Mouse (Mus musculus) T-helper 1 cell (primary cell): ENCODE data around the gene Ago4.

ENCODE experiments used
- in situ Hi-C: fragments of 300-600 bp; cut with MboI, MseI; formaldehyde crosslinking; loops from one replicate; pipeline ENCODE4 v1.15.1; 2025; ENCODE audit warnings: high pct_unique_total_duplicates

Ago4 gene

GRCm38 (mm10) chr4:126526828-126527227, 6.4 kb downstream of the Ago4 start:
- in situ Hi-C loops = no loop called here

DNA sequence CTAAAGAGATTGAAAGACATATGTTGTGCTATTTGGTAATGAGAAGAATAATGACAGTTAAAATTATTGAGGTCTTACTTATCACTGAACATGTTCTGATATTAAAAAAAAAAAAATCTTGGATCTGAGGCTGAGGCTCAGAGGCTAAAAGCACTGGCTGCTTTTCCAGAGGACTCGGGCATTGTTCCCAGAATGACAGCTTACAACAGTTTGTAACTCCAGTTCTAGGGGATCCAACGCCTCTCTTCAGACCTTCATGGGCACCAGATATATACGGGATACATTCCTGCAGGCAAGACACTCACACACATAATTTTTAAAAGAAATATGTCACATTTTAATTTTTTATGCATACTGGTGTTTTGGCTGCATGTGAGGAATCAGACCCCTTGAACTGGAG, 7.1 kb downstream of the Ago4 start:
- in situ Hi-C loops = no loop called here

DNA sequence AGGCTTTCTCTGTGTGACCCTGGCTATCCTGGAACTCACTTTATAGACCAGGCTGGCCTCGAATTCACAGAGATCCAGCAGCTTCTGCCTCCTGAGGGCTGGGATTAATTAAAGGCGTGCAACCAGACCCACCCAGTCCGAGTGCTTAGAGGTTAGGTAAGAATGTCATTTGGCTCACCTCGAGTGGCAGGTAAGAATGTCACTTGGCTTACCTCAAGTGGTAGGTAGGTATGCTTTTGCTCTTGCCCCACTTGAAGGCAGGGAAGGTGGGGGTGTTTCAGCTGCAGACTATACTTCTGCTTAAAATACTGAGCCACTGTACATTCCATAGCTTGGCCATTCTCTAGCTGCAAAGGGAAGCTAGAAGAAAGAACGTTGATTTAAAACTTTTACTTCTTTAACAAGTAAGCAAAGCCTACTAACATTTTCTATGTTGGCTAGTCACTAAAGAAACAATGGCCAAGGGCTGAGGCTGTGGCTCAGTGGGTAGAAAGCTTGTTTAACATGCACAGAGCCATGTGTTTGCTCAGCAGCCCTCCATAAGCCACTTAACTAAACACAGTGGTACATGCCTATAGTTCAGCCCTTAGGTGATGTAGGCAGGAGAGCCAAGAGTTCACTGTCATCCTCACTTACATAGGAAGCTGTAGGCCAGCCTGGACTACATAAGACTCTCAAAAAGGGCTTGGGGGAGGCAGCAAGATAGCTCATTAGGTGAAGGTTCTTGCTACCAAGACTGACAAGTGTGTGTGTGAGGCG, 20.8 kb downstream of the Ago4 start:
- in situ Hi-C loops = no loop called here

GRCm38 (mm10) chr4:126511013-126511412, 22.3 kb downstream of the Ago4 start:
- in situ Hi-C loops = no loop called here

DNA sequence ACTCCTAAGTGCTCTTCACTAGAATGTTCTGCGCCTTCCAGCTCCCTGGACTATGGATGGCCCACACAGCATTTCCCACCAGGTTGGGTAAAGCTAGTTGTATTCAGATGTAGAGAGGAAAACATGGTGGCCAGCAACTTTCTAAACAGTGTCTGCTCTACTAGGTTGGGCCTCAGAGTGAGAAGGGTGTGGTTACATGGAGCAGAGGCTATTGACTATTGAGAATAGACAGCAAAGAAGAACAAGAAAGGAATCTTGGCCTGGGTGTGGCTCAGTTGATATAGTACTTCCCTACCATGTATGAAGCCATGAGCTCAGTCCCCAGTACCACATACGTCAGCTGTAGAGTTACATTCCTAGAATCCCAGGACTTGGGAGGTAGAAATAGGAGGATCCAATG, 24.2 kb downstream of the Ago4 start:
- in situ Hi-C loops = no loop called here

- in situ Hi-C loops = no loop called here
Measured at GRCm38 (mm10) chr4:126508110-126508899, 25.0 kb downstream of the Ago4 start.

GRCm38 (mm10) chr4:126502977-126503309, 30.3 kb downstream of the Ago4 start:
- in situ Hi-C loops = no loop called here

- in situ Hi-C loops = no loop called here
Measured at GRCm38 (mm10) chr4:126502141-126502976, 30.9 kb downstream of the Ago4 start.

DNA sequence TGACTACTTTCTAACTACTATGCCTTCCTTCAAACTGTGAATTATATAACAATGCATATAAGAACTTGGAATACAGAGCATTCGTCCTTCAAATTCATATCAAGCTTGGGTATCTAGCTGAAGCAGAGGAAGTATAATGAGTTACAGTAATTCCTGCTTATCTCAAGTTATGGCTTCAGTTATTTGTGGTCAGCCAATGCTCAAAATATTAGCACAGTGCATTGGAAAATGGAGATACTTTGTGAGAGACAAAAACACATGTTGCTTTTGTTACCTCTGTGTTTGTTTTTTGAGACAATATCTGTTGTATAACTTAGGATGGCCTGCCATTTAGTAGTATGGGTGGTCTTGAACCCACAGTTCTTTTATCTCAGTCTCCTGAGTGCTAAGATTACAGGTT, 34.7 kb downstream of the Ago4 start:
- in situ Hi-C loops = no loop called here

DNA sequence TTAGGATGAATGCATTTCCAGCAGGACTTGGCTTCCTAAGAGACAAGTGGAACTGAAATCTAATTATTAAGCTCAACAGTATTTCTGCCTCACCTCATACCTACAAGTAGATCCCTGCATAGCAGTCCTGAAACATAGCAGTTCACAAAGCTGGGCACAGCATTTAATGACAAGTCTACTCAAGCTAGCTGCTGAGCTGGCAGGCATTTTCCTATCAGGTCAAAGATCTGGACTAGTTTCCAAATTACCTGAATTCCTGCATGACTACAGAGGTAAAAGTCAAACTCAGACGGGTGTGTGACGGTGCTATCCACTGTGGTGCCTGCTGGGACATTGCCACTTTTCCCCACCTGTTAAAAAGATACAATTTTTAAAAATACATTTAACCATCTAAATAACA, 36.3 kb downstream of the Ago4 start:
- in situ Hi-C loops = no loop called here

DNA sequence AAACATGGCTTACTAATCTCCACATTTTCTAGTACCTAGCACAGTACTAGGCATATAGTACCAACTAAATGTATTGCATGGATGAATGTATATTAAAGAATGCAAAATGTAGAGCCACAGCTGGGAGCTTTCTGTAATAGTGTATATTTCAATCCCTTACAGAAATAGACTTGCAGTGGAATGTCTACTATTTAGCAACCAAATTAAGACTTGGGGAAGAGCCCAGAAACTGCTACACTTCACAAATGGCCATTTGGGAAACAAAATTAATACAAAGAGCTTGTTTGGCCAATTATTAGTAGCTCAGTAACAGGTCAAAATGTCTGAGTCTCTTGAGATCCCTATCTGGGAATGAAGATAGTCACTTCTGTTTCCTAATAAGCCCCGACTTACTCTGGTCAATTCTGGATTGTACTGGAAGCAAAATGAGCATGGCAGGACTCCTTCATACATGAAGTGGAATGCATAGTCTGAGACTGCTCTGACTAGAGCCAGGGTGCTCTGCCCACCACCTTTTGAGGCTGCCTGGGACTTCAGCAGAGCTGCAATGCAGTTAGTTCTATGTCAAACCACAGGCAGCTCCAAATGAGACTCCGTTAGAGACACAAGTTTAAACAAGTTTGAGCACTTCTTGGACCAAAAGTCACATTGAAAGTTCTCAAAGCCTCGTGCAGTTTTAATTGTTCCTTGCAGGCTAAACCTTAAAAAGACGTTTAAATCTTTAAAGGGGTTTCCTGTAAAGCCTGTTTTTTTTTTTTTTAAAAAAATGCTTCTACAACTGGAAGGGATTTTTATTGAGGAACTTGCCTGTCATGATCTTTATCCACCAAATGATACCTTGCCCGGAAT, 37.1 kb downstream of the Ago4 start:
- in situ Hi-C loops = no loop called here

DNA sequence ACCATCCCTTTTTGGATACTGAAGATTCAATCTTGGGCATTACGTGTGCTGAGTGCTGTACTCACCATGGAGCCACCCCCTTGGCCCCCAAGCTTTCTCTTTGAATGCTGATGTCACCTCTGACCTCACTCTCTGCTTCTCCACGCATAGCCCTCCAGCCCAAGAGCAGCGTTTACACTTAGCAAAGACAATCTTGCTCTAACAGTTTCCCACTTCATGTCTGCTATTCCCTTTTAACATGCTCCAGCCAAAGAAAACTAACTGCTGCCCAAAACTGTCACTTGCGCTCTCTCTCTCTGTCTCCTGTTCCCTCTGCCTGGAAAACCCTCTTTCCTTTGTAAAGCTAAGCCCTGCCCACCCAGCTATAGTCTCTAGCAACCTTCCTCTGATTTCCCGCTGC, 37.8 kb downstream of the Ago4 start:
- in situ Hi-C loops = no loop called here

DNA sequence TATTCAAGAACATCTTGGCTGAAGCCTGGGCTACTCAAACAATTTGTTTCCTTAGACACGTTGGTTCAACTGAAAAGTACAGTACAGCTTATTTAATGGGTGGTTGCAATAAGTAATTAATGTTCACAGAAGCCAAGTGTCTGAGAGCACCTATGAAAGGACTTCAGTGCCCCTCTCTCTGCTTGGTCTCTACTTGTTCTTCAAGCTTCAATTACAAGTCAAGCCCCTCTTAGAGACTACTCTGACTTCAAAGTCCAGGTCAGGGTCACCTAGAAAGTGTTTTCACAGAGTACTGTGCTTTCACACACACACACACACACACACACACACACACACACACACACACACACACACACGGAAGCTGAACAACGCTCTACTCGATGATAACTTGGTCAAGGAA, 39.9 kb downstream of the Ago4 start:
- in situ Hi-C loops = no loop called here

DNA sequence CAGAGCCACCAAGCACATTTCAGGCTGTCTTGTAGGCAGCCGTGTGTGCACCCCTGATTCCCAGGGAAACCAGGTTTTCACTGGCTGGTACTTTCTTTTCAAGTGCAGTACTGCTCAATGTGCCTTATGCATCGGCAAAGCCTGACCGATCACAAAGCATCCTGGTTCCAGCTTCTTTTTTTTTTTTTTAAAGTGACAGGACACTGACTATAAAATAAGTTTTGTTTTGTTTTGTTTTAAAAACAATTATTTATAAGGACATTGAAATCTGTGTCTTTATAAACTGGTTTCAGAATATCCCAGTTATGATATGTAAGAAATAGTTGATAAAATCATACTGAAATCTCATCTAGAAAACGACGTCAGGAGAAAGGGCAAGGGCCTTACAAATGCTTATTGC, 41.3 kb downstream of the Ago4 start:
- in situ Hi-C loops = no loop called here

GRCm38 (mm10) chr4:126490726-126491125, 42.5 kb downstream of the Ago4 start:
- in situ Hi-C loops = no loop called here

GRCm38 (mm10) chr4:126489811-126490210, 43.5 kb downstream of the Ago4 start:
- in situ Hi-C loops = no loop called here

GRCm38 (mm10) chr4:126486217-126486616, 47.1 kb downstream of the Ago4 start:
- in situ Hi-C loops = no loop called here

- in situ Hi-C loops = no loop called here
Measured at GRCm38 (mm10) chr4:126485065-126485464, 48.2 kb downstream of the Ago4 start.

GRCm38 (mm10) chr4:126483874-126484273, 49.4 kb downstream of the Ago4 start:
- in situ Hi-C loops = no loop called here

DNA sequence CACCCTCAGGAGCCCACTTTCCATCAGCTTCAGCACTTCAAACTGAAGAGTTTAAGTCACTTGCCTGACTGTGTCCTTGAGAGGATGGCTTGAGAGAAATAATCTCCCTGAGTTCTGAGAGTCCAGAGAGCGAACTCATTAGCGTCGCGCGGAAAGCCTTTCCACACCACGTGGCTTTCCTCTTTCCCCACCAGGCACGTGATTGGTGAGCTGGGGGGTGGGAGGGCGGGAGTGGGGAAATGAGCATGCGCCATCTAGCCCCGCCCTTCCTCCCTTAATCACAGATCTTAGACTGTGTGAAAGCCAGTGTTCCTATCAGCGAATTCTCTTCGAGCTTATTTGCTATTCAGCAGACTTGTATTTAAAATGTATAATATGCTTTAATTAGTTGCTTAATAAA, 50.3 kb downstream of the Ago4 start:
- in situ Hi-C loops = no loop called here

DNA sequence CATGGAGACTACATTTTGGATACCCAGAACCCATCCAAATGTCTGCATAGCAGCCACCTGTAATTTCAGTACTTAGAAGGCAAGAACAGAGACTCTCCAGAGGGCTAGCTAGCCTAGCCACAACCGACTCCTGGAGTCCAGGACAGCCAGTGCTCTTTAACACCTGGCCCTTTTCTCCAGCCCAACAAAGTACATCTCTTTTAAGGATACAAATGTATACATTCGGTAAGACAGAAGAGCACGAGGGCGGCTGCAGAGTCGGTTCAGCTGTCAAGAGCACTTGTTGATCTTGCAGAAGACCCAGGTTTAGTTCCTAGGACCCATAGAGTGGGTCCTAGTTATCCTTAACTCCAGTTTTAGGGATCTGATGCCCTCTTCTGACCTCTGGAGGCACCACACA, 51.8 kb downstream of the Ago4 start:
- in situ Hi-C loops = no loop called here

GRCm38 (mm10) chr4:126480288-126480687, 53.0 kb downstream of the Ago4 start:
- in situ Hi-C loops = no loop called here
